Mouse (Mus musculus): ENCODE results near the gene Ctdnep1. TPM values are rescaled to one million over a fixed set of nuclear protein-coding genes. Genes with fewer than 3 reads are reported as not detected.
A peak's percentile ranks its signal among the peaks of the same experiment; 100 is the strongest.
"Not testable (repeated sequence)": the region's sequence is repeated elsewhere in the genome, so short reads cannot be mapped to it uniquely, and the experiment has no call there.

Gene Ctdnep1
- total RNA-seq, 2 experiments from 2014 or later = 114 to 123 TPM

- DNase-seq (ENCODE audit: low spot score in 2 of 2) = peak; percentile 84 to 88
Measured at GRCm38 (mm10) chr11:69948763-69949150, 32.2 kb upstream of the Ctdnep1 start.

- DNase-seq (ENCODE audit: low spot score in 2 of 2) = no peak
Measured at GRCm38 (mm10) chr11:69950807-69951459, 30.0 kb upstream of the Ctdnep1 start.

GRCm38 (mm10) chr11:69952274-69952673 is 28.7 kb upstream of the Ctdnep1 start:
- DNase-seq (ENCODE audit: low spot score in 2 of 2) = no peak

GRCm38 (mm10) chr11:69953267-69953915 is 27.6 kb upstream of the Ctdnep1 start:
- DNase-seq (ENCODE audit: low spot score in 2 of 2) = no peak

- not testable (repeated sequence) for DNase-seq (ENCODE audit: low spot score in 2 of 2)
Measured at GRCm38 (mm10) chr11:69955618-69956017, 25.3 kb upstream of the Ctdnep1 start.

GRCm38 (mm10) chr11:69956218-69956617 is 24.7 kb upstream of the Ctdnep1 start:
- DNase-seq (ENCODE audit: low spot score in 2 of 2) = no peak

GRCm38 (mm10) chr11:69960616-69961015 is 20.3 kb upstream of the Ctdnep1 start:
- DNase-seq (ENCODE audit: low spot score in 2 of 2) = no peak

- DNase-seq (ENCODE audit: low spot score in 2 of 2) = no peak
Measured at GRCm38 (mm10) chr11:69961841-69962240, 19.1 kb upstream of the Ctdnep1 start.

- no peak for DNase-seq (ENCODE audit: low spot score in 2 of 2)
Measured at GRCm38 (mm10) chr11:69964650-69965270, 16.2 kb upstream of the Ctdnep1 start, which contains the start of gene Cldn7. Gene Cldn7, plus strand, starts transcription at chr11:69964779.

GRCm38 (mm10) chr11:69965271-69966005 is 15.5 kb upstream of the Ctdnep1 start:
- no peak for DNase-seq (ENCODE audit: low spot score in 2 of 2)

GRCm38 (mm10) chr11:69966006-69966859 is 14.7 kb upstream of the Ctdnep1 start:
- DNase-seq (ENCODE audit: low spot score in 2 of 2) = no peak

GRCm38 (mm10) chr11:69966860-69967517 is 14.0 kb upstream of the Ctdnep1 start:
- DNase-seq (ENCODE audit: low spot score in 2 of 2) = no peak

- no peak for DNase-seq (ENCODE audit: low spot score in 2 of 2)
Measured at GRCm38 (mm10) chr11:69968793-69969192, 12.2 kb upstream of the Ctdnep1 start.

GRCm38 (mm10) chr11:69970222-69970621 is 10.7 kb upstream of the Ctdnep1 start:
- no peak for DNase-seq (ENCODE audit: low spot score in 2 of 2)

GRCm38 (mm10) chr11:69970775-69971174 is 10.2 kb upstream of the Ctdnep1 start:
- DNase-seq (ENCODE audit: low spot score in 2 of 2) = no peak

- no peak for DNase-seq (ENCODE audit: low spot score in 2 of 2)
Measured at GRCm38 (mm10) chr11:69974907-69975306, 6.0 kb upstream of the Ctdnep1 start.

GRCm38 (mm10) chr11:69976271-69976670 is 4.7 kb upstream of the Ctdnep1 start:
- DNase-seq (ENCODE audit: low spot score in 2 of 2) = no peak

GRCm38 (mm10) chr11:69979827-69980195 is 1.1 kb upstream of the Ctdnep1 start:
- no peak for DNase-seq (ENCODE audit: low spot score in 2 of 2)

GRCm38 (mm10) chr11:69980196-69981140 is 488 bp upstream of the Ctdnep1 start:
- DNase-seq (ENCODE audit: low spot score in 2 of 2) = peak; percentile 99 to 100
